Mouse (Mus musculus) urinary bladder, postnatal 25 days (tissue): ENCODE measurements around the gene Ankrd26.

Experiments used
- DNase-seq: peaks from one replicate; pipeline ENCODE4 v3.0.0; 2022; ENCODE audit warnings: low spot score

The Ankrd26 gene

DNA sequence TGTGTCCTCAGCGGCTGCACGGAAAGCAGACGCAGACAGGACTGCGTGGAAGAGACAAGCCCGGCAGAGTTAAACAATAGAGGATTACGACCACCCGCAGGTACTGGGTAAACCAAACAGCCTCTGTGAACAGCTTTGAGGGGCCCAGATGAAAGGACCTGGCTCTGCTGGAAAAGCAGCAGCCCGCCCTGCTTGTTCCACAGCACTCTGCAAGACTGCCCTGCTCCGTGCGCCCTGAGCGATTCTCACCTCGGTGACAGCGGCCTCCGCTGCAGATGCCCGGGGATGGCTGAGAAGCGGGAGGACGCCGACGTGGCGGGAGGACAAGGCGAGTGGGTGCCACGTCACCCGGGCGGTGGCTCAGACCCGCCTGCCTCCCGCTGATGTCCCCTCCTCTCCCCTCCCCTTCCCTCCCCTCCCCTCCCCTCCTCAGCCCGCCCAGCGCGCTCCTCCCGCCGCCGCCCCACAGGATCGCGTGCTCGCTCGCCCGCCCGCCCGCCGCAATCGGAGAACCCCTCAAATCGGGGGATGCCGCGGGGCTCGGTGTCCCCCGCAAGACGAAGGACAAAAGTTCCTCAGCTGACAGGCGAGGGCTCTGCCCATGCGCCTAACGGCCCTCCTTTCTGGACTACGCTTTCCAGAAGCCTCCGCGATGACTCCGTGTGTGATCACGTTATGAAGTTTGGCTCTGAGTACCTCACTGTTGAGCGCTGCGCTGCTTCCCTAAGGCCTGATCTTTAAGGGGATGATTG, 82.9 kb downstream of the Ankrd26 start, which contains the start of gene Zfp9:
Zfp9 (minus strand) TSS at position 364 of the 752 bp plus-strand sequence.
- peak; percentile 57 for DNase-seq

DNA sequence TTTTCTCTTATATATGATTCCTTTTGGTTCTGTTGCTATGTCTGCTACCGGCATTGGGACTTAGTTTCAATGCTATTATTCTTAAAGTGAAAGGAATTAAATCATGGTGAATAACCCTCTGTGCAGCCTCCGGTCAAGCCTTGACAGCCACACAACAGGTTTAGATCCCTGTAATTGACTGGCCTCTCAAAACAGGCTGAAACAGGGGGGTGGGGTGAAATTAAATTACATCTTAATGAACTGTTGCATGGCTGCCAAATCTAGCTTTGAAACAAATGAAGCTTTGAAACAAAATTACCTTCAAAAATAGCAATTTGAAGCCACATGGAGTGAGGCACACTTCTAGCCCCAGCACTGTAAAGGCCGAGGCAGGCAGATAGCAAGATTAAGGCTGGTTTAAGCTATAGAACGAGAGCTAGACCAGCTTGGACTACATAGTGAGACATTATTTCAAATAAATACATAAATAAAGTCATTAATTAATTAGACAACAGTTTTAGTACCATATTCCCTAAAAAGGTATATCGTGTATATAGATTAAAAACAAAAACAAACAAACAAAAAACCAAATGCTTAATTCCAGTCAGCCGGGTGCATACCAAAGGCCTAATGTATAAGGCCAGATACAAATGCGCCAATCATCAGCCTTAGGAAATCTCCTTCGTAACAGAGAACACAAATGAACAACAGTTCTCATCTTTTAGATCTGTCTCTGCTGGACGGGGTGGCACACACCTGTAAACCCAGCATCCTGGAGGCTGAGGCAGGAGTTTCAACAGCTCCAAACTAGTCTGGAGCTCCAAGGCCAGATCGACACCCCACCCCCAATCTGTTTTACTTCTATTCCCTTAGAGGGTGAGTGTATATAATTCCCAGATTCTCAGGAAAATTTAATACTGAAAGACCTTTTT, 83.9 kb downstream of the Ankrd26 start:
- DNase-seq = no peak

DNA sequence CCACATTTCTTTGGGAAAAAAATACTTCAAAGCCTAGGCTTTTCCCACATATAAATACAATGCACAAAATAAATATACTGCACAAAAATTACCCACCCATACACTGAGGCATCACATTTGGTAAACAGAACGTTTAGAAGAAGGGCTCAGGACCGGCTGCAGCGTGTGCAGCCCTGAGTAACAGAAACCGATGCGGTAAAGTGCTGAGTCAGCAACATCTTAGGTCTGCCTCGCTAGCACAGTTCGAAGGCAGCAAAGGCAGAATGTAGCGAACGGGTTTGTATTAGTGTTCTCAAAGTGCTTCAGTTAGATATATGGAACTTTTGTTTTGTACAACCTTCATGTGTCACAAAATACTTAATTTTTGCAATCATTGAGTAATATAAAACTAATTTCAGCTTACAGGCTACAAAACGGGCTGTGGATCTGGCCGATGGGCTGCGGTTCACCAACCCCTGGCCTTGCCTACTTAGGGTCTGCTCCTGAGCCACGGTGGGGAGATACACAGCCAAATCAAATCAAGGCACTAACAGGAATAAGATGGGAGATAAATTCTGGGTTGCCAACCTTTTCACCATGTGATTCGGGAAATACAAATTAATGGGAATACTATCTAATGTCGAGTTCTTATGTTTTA, 99.8 kb downstream of the Ankrd26 start:
- DNase-seq = no peak

DNA sequence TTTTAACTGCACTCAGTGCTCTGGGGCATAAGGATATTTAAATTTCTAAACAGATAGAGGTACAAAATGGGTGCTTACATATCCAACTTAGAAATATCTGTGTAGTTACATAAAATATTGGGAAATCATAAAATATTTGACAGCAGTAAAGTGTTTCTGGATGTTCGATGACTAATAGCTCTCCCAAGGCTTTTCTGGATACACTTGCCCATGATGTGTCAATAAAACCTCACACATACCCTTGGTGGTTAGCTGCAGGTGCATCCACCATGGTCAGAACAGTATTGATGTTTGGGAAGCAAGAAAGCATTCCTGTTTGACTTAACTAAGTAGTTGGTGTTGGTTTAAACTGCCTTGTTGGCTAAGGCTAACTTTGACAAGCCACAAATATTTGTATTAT, 104.3 kb downstream of the Ankrd26 start:
- no peak for DNase-seq

DNA sequence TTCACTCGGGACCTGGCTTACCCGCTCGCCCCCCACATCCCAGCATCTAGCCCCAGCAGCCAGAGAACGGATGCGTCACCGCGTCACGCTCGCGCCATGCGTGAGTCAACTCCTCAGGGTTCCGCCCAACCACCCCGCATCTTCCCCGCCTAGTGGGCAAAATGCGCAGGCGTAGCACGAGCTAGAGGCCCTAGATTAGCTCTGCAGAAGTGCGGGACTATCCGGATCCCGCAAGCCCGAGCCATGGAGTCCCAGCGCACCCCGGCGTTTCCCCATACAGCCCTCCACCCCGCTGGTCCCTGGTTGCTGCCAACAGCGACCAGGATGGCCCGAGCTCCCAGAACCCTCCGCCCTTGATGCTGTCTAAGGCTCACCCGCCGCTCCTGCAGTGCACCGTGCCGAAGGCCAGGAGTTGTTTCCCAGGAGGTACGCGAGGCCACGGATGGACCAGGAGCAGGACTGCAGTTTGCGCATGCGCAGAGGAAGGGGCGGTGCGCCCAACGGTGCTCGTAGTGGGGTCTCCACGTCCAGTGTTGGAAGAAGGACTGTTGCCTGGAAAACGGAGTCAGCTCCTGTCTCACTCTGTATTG, 106.9 kb downstream of the Ankrd26 start, which contains the start of gene Zfp248:
Zfp248 (minus strand) TSS at position 487 of the 590 bp plus-strand sequence.
- peak; percentile 74 for DNase-seq

DNA sequence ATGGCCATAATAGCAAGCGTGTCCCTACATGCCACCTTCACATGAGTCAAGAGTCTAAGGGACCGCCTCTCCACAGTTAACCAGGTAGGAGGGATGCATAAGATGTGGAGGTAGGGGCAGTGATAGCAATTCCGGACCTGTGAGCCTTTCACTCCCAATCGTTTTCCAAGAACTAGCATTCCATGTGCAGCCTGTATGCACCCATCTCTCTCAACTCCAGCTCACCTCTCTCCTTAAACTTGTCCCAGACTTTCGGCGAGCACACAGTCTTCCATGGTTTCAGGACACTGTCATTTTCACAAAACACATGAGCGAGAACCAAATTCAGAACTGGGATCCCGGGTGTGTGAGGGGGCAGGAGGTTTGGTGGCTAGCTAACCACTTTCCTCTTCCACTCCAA, 107.6 kb downstream of the Ankrd26 start:
- peak; percentile 9 for DNase-seq
